Mouse (Mus musculus) monocyte, adult 5-6 weeks (primary cell): ENCODE measurements around the gene Scgb1b30. TPM values are rescaled to one million over a fixed set of nuclear protein-coding genes. Genes with fewer than 3 reads are reported as not detected.

Experiments used
- total RNA-seq: library from RNA; stranded (forward); fragments of 200-1000, 200-491, 200-594 nt; gene quantifications from 3 replicates; pipeline ENCODE4 v1.2.3, GENCODE M21; 2017

Gene Scgb1b30
- total RNA-seq, 1 experiment from 2014 or later, result not detected

Other genes starting within 250 kb of the Scgb1b30 start
- not detected in 3 replicates for gene Scgb2b26, start 150.4 kb upstream of the Scgb1b30 start, total RNA-seq
- gene Scgb2b27, start 81.5 kb upstream of the Scgb1b30 start, total RNA-seq, result not detected in 3 replicates
- gene Scgb1b27, start 73.9 kb upstream of the Scgb1b30 start, total RNA-seq, result not detected in 3 replicates
- not detected in 3 replicates for gene Wtip, start 37.8 kb downstream of the Scgb1b30 start, total RNA-seq
- 107 to 120 TPM (median 115 TPM) in 3 replicates for gene Uba2, start 74.2 kb downstream of the Scgb1b30 start, total RNA-seq
- gene Pdcd2l, start 101.2 kb downstream of the Scgb1b30 start, total RNA-seq, result 22.9 to 36.0 TPM (median 31.0 TPM) in 3 replicates
- gene Gpi1, start 134.9 kb downstream of the Scgb1b30 start, total RNA-seq, result 219 to 290 TPM (median 277 TPM) in 3 replicates
- gene Gm6096, start 155.6 kb downstream of the Scgb1b30 start, total RNA-seq, result not detected in 3 replicates
- gene 4931406P16Rik, start 218.1 kb downstream of the Scgb1b30 start, total RNA-seq, result 28.1 to 42.2 TPM (median 28.8 TPM) in 3 replicates